Mouse (Mus musculus) thymus, postnatal 10 days (tissue): ENCODE data around the gene Cdc42se1.
A peak's percentile ranks its signal among the peaks of the same experiment; 100 is the strongest.
"Not testable (repeated sequence)": the region's sequence is repeated elsewhere in the genome, so short reads cannot be mapped to it uniquely, and the experiment has no call there.

Source experiments
- DNase-seq, 2 experiments: peaks; one replicate each; pipeline ENCODE4 v3.0.0; 2021; ENCODE audit warnings: low spot score in 2 of 2

The Cdc42se1 gene

GRCm38 (mm10) chr3:95228148-95228893 lies at the start of gene Cdc42se1:
Gene Cdc42se1, plus strand, starts transcription at chr3:95228732.
- DNase-seq: peak; percentile 89 to 93

- DNase-seq: no peak
These were observed 49.6 kb upstream of the Cdc42se1 start for GRCm38 (mm10) chr3:95178948-95179347.

GRCm38 (mm10) chr3:95179890-95180289 lies 48.6 kb upstream of the Cdc42se1 start:
- DNase-seq: no peak

- DNase-seq: no peak
These were observed 46.7 kb upstream of the Cdc42se1 start for GRCm38 (mm10) chr3:95181841-95182240.

GRCm38 (mm10) chr3:95184796-95185577 lies 43.5 kb upstream of the Cdc42se1 start:
- DNase-seq: no peak

- DNase-seq: no peak
These were observed 42.4 kb upstream of the Cdc42se1 start for GRCm38 (mm10) chr3:95186100-95186499.

- DNase-seq: no peak
These were observed 41.6 kb upstream of the Cdc42se1 start for GRCm38 (mm10) chr3:95186888-95187287.

GRCm38 (mm10) chr3:95194721-95195135 lies 33.8 kb upstream of the Cdc42se1 start:
- no peak for DNase-seq

- DNase-seq: no peak
These were observed 32.8 kb upstream of the Cdc42se1 start for GRCm38 (mm10) chr3:95195772-95196171.

- no peak for DNase-seq
These were observed 29.4 kb upstream of the Cdc42se1 start for GRCm38 (mm10) chr3:95199101-95199500.

- DNase-seq: no peak
These were observed 28.4 kb upstream of the Cdc42se1 start for GRCm38 (mm10) chr3:95200132-95200531.

- no peak for DNase-seq
These were observed 28.0 kb upstream of the Cdc42se1 start for GRCm38 (mm10) chr3:95200562-95200961.

- no peak for DNase-seq
These were observed 24.7 kb upstream of the Cdc42se1 start for GRCm38 (mm10) chr3:95203880-95204279.

GRCm38 (mm10) chr3:95208286-95208685 lies 20.2 kb upstream of the Cdc42se1 start:
- no peak for DNase-seq

- peak; percentile 50 to 65 for DNase-seq
These were observed 17.9 kb upstream of the Cdc42se1 start for GRCm38 (mm10) chr3:95210585-95210984.

- DNase-seq: not testable (repeated sequence)
These were observed 15.5 kb upstream of the Cdc42se1 start for GRCm38 (mm10) chr3:95212889-95213608.

GRCm38 (mm10) chr3:95213609-95213975 lies 14.9 kb upstream of the Cdc42se1 start:
- no peak for DNase-seq

GRCm38 (mm10) chr3:95216655-95217254 lies 11.8 kb upstream of the Cdc42se1 start:
- DNase-seq: no peak

- DNase-seq: peak; percentile 95 to 99
These were observed 11.0 kb upstream of the Cdc42se1 start, which contains the start of gene Gabpb2 for GRCm38 (mm10) chr3:95217255-95218134. Gene Gabpb2, minus strand, starts transcription at chr3:95217916.

- no peak for DNase-seq
These were observed 9.9 kb upstream of the Cdc42se1 start for GRCm38 (mm10) chr3:95218466-95219137.
